Mouse (Mus musculus) liver, embryonic 14.5 days (tissue): Measurements from ENCODE around the gene Vasp. TPM values are rescaled to one million over a fixed set of nuclear protein-coding genes. Genes with fewer than 3 reads are reported as not detected.
A peak's percentile ranks its signal among the peaks of the same experiment; 100 is the strongest.

Experiments used
- ATAC-seq: fragments of 200-750 bp; cut with Nextera tagmentation; 2 replicates; pipeline ENCODE4 v1.8.0; 2017; ENCODE audit warnings: moderate number of reproducible peaks, mild to moderate bottlenecking, moderate library complexity; ENCODE audit not compliant: insufficient read depth
- DNase-seq, 3 experiments: peaks; one replicate each; pipeline ENCODE4 v3.0.0-alpha.2; 2012 to 2013; ENCODE audit warnings: low read depth in 3 of 3, low spot score in 3 of 3
- H3K27ac ChIP-seq: fragments of 300-500 bp; sonication (generic); 2 replicates; pipeline ENCODE4 v1.5.1; 2014; ENCODE audit warnings: moderate library complexity, mild to moderate bottlenecking, control low read depth, inconsistent platforms
- H3K27me3 ChIP-seq: fragments of 300-500 bp; sonication (generic); 2 replicates; pipeline ENCODE4 v1.6.1; 2014; ENCODE audit warnings: mild to moderate bottlenecking, low read length, moderate library complexity; ENCODE audit not compliant: control insufficient read depth, insufficient read depth
- H3K36me3 ChIP-seq: fragments of 300-500 bp; sonication (generic); replicated peaks from 2 replicates; pipeline ENCODE4 v1.6.1; 2014; ENCODE audit warnings: low read depth; ENCODE audit not compliant: control insufficient read depth, insufficient read depth
- H3K4me1 ChIP-seq, 2 experiments: fragments of 200-500 bp in 1 of 2; fragments of 300-500 bp in 1 of 2; sonication (generic) in 1 of 2; replicated peaks; 2 replicates each; pipeline ENCODE4 v1.6.1; 2012 to 2014; ENCODE audit warnings: antibody characterized with exemption in 1 of 2, inconsistent platforms in 1 of 2, low read length in 1 of 2; ENCODE audit not compliant: control insufficient read depth in 2 of 2, insufficient read depth in 2 of 2
- H3K4me2 ChIP-seq: fragments of 300-500 bp; sonication (generic); 2 replicates; pipeline ENCODE4 v1.6.1; 2014; ENCODE audit warnings: low read depth, mild to moderate bottlenecking, control low read depth, moderate library complexity
- H3K4me3 ChIP-seq, 2 experiments: fragments of 200-500 bp in 1 of 2; fragments of 300-500 bp in 1 of 2; sonication (generic) in 1 of 2; 2 replicates each; pipeline ENCODE4 v1.5.1; 2012 to 2014; ENCODE audit warnings: low read depth in 2 of 2, low read length in 2 of 2, mild to moderate bottlenecking in 2 of 2, control low read depth in 1 of 2, inconsistent platforms in 1 of 2, moderate library complexity in 1 of 2; ENCODE audit not compliant: insufficient read depth in 1 of 2
- H3K9ac ChIP-seq: fragments of 300-500 bp; sonication (generic); replicated peaks from 2 replicates; pipeline ENCODE4 v1.6.1; 2014; ENCODE audit warnings: mild to moderate bottlenecking, control low read depth, moderate library complexity
- H3K9me3 ChIP-seq: fragments of 300-500 bp; sonication (generic); 2 replicates; pipeline ENCODE4 v1.6.1; 2016; ENCODE audit warnings: low read length, mixed read lengths; ENCODE audit not compliant: control insufficient read depth
- CTCF ChIP-seq: IDR thresholded peaks from 2 replicates; pipeline ENCODE4 v1.5.1; 2016; ENCODE audit warnings: antibody characterized with exemption, low read depth, control low read depth
- EP300 ChIP-seq: IDR thresholded peaks from 2 replicates; pipeline ENCODE4 v1.6.1; 2016; ENCODE audit warnings: antibody characterized with exemption, low read depth
- WGBS: fragments of 180-500 bp; shearing (Covaris S2); extraction: QIAGEN DNeasy Blood & Tissue Kit; methylation state at CpG from one replicate; pipeline ENCODE4 v1.1.7; 2014; ENCODE audit not compliant: insufficient replicate concordance; 5-methylcytosine and 5-hydroxymethylcytosine counted together
- polyA plus RNA-seq, 2 experiments: library from polyadenylated mRNA; depleted of rRNA in 1 of 2; stranded (reverse) in 1 of 2; unstranded in 1 of 2; fragments of >200 nt; fragmentation: Nextera tagmentation in 1 of 2; extraction: Ambion mirVana in 1 of 2; gene quantifications; 2 replicates each; pipeline versions ENCODE4 v1.2.1 to v1.2.3; 2012 to 2014

Vasp gene
- polyA plus RNA-seq, 2 experiments, result 25.5 to 39.9 TPM

DNA sequence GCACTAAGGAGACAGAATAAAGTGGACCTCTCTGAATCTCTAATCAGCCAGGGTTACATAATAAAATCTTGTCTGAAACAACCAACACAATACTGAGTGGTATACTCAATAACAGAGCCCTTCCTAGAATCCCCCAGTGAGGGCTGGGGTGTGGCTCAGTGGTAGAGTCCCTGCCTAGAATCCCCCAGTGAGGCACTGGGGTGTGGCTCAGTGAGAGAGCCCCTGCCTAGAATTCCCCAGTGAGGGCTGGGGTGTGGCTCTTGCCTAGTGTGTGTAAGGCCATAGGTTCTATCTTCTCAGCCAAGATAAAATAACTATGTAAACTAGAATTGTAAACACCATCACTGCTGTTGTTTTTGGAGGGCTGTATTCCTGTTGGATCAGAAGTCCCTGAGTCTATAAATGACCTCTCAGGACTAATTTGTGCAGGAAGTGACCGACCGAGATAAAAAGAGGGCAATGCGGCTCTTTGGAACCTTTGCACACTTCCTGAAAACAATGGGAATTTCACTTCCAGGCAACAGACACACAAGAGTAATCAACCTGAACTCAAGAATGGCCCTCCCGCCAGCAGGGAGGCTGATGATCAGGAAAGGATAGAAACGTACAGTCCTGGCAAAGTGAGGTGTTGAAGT lies 60.5 kb downstream of the Vasp start:
- no peak overlapping the region for H3K4me3 ChIP-seq
- H3K36me3 ChIP-seq, result no peaks in the 10 kb centered on the region
- no peak overlapping the region for H3K27ac ChIP-seq
- H3K27me3 ChIP-seq, result peaks cover 34% of the 10 kb centered on the region
- H3K4me2 ChIP-seq, result no peak overlapping the region
- TF ChIP-seq EP300, result no peak
- no peak for TF ChIP-seq CTCF
- no peaks in the 10 kb centered on the region; a peak in 1 of 4 replicates for H3K4me1 ChIP-seq
- ATAC-seq, result no peak
- H3K9me3 ChIP-seq, result no peaks in the 10 kb centered on the region; the same call in 1 of the 2 replicates
- H3K9ac ChIP-seq, result no peak overlapping the region
- no peak for DNase-seq
- WGBS, result 43% methylated on average over 5 of the region's 5 CpGs

DNA sequence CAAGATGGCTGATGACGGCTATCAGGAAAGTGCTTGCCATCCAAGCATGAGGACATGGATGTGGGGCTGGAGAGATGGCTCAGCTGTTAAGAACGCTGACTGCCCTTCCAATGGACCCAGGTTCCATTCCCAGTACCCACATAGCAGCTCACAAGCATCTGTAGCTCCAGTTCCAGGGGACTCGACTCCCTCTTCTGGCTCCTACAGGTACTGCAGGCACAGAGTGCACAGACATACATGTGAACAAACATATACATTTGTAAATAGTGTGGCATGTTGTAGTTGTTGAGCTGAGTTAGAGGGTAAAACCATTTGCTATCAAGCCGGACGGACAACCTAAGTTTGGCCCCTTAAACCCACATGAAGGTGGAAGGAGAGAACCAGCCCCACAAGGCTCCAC lies 61.6 kb downstream of the Vasp start:
- no peak for TF ChIP-seq EP300
- TF ChIP-seq CTCF, result peak; percentile 70
- Histone ChIP-seq H3K4me1 (no peaks in the 10 kb centered on the region; a peak in 1 of 4 replicates), H3K27me3 (peaks cover 31% of the 10 kb centered on the region), H3K9me3 (no peaks in the 10 kb centered on the region; the same call in 1 of the 2 replicates), H3K27ac (no peak overlapping the region), H3K36me3 (no peaks in the 10 kb centered on the region), H3K9ac (no peak overlapping the region), H3K4me2 (no peak overlapping the region), H3K4me3 (no peak overlapping the region)
- 68% methylated on average over 5 of the region's 5 CpGs for WGBS
- ATAC-seq, result no peak
- no peak for DNase-seq

DNA sequence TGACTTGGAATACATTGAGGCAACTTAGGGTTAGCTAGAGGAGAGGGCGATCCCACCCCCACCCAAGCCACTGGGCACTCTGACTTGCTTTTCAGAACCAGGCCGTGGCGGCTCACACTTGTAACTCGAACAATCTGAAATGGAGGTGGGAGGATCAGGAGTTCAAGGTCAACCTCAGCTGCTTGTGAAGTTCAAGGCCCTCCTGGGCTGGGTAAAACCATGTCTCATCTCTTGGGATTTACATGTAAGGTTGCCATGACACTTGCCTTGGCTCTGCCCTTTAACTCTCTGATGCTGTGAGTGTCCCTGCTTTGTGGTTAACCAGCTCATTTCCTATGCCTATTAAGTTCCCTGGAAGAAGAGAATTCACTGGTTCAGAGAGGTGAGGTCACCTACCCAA lies 62.1 kb downstream of the Vasp start:
- ATAC-seq (no peak), DNase-seq (no peak)
- Histone ChIP-seq H3K9me3 (no peaks in the 10 kb centered on the region; the same call in 1 of the 2 replicates), H3K36me3 (no peaks in the 10 kb centered on the region), H3K4me3 (no peak overlapping the region), H3K27me3 (peaks cover 28% of the 10 kb centered on the region), H3K9ac (no peak overlapping the region), H3K4me2 (no peak overlapping the region), H3K27ac (no peak overlapping the region), H3K4me1 (no peaks in the 10 kb centered on the region; a peak in 1 of 4 replicates)
- no peak for TF ChIP-seq CTCF
- no peak for TF ChIP-seq EP300
- 65% methylated on average over 4 of the region's 4 CpGs for WGBS

DNA sequence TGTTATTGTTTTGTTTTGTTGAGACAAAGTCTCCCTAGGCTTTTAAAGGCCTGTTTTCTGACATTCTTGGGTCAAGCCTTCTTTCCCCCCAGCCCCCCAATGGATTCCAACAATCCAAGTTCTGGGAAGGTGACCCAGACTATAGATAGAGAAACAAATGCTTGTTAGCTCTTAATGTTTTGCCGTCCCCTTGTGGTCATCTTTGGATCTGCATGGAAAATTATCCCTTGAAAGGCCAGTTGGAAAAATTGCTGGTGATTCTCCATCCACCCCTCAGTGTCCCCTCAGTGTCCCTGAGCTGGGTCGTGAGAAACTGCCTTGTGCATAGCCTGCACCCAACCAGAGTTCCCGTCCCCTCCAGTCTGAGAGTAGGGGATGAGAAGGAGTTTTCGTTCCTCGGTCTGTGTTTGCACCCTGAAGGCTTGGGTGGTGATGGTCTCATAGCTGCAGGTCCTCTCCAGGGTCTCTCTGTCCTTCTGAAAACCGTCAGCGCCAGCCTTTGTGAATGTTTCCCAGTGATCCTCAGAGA lies 62.6 kb downstream of the Vasp start:
- Histone ChIP-seq H3K36me3 (no peaks in the 10 kb centered on the region), H3K4me1 (no peaks in the 10 kb centered on the region; a peak in 1 of 4 replicates), H3K27ac (no peak overlapping the region), H3K27me3 (peaks cover 25% of the 10 kb centered on the region), H3K9ac (no peak overlapping the region), H3K4me3 (no peak overlapping the region), H3K9me3 (no peaks in the 10 kb centered on the region; the same call in 1 of the 2 replicates), H3K4me2 (no peak overlapping the region)
- DNase-seq (peak in 1 of 3 experiments; percentile 24), ATAC-seq (no peak)
- 43% methylated on average over 7 of the region's 7 CpGs for WGBS
- TF ChIP-seq CTCF (peak; percentile 76), EP300 (no peak)

DNA sequence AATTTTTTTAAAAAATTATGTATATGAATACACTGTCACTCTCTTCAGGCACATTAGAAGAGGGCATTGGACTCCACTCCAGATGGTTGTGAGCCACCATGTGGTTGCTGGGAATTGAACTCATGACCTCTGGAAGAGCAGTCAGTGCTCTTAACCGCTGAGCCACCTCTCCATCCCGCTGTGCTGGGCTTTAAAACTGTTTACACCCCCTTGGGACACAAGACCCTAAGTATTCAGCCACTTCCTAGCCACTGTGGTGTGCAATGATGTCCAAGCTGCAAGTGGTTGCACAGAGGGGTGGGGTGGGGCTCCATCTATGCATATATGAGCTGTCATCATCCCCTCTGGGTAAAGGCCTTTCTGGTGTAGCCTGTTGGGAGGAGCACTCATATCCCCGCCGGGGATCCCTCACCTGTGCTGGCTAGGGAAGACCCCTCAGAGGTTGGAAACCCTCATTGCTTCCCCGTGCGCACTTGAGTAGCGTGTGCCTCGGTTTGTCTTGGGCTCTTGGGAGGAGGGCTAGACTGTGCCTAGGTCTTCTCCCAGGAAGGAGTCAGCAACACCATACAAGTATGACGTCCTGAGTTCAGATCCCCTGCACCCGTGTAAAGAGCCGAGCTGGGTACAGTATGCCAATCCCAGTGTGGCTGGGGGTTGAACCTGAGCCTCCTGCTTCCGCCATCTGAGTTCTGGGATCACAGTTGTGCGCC lies 63.3 kb downstream of the Vasp start:
- Histone ChIP-seq H3K4me2 (no peak overlapping the region), H3K27me3 (peaks cover 21% of the 10 kb centered on the region), H3K36me3 (no peaks in the 10 kb centered on the region), H3K27ac (no peak overlapping the region), H3K4me1 (no peaks in the 10 kb centered on the region; a peak in 1 of 4 replicates), H3K4me3 (no peak overlapping the region), H3K9me3 (no peaks in the 10 kb centered on the region; the same call in 1 of the 2 replicates), H3K9ac (no peak overlapping the region)
- no peak for ATAC-seq
- TF ChIP-seq CTCF, result no peak
- no peak for TF ChIP-seq EP300
- WGBS, result 66% methylated on average over 13 of the region's 13 CpGs
- DNase-seq, result no peak

Other genes with a start within 250 kb of the Vasp start
- 12.2 and 13.9 TPM in 2 replicates for gene Foxa3, start 248.3 kb downstream of the Vasp start, polyA plus RNA-seq (2012; rRNA removed)
- 25.7 and 26.5 TPM in 2 replicates for gene Foxa3, start 248.3 kb downstream of the Vasp start, polyA plus RNA-seq (2014; fragmentation: Nextera tagmentation; extraction: Ambion mirVana)
- 27.3 and 29.1 TPM in 2 replicates for gene Sympk, start 247.4 kb downstream of the Vasp start, polyA plus RNA-seq (2012; rRNA removed)
- gene Sympk, start 247.4 kb downstream of the Vasp start, polyA plus RNA-seq (2014; fragmentation: Nextera tagmentation; extraction: Ambion mirVana), result 10.7 and 11.8 TPM in 2 replicates
- gene Rsph6a, start 217.1 kb downstream of the Vasp start, polyA plus RNA-seq (2012; rRNA removed), result not detected in 2 replicates
- not detected in 2 replicates for gene Rsph6a, start 217.1 kb downstream of the Vasp start, polyA plus RNA-seq (2014; fragmentation: Nextera tagmentation; extraction: Ambion mirVana)
- 18.1 and 20.2 TPM in 2 replicates for gene Dmwd, start 195.6 kb downstream of the Vasp start, polyA plus RNA-seq (2012; rRNA removed)
- 3.5 and 3.7 TPM in 2 replicates for gene Dmwd, start 195.6 kb downstream of the Vasp start, polyA plus RNA-seq (2014; fragmentation: Nextera tagmentation; extraction: Ambion mirVana)
- 17.9 and 20.7 TPM in 2 replicates for gene Dmpk, start 188.0 kb downstream of the Vasp start, polyA plus RNA-seq (2012; rRNA removed)
- 8.3 and 10.6 TPM in 2 replicates for gene Dmpk, start 188.0 kb downstream of the Vasp start, polyA plus RNA-seq (2014; fragmentation: Nextera tagmentation; extraction: Ambion mirVana)
- gene Six5, start 177.2 kb downstream of the Vasp start, polyA plus RNA-seq (2012; rRNA removed), result 3.3 and 4.3 TPM in 2 replicates
- 0.60 and 1.3 TPM in 2 replicates for gene Six5, start 177.2 kb downstream of the Vasp start, polyA plus RNA-seq (2014; fragmentation: Nextera tagmentation; extraction: Ambion mirVana)
- gene Gm4969, start 153.4 kb downstream of the Vasp start, polyA plus RNA-seq (2012; rRNA removed), result 0.14 and 0.25 TPM in 2 replicates
- 0.16 and 0.22 TPM in 2 replicates for gene Gm4969, start 153.4 kb downstream of the Vasp start, polyA plus RNA-seq (2014; fragmentation: Nextera tagmentation; extraction: Ambion mirVana)
- gene Fbxo46, start 152.0 kb downstream of the Vasp start, polyA plus RNA-seq (2012; rRNA removed), result 2.0 and 2.6 TPM in 2 replicates
- gene Fbxo46, start 152.0 kb downstream of the Vasp start, polyA plus RNA-seq (2014; fragmentation: Nextera tagmentation; extraction: Ambion mirVana), result 2.6 and 3.0 TPM in 2 replicates
- 2.2 and 2.3 TPM in 2 replicates for gene Qpctl, start 122.5 kb downstream of the Vasp start, polyA plus RNA-seq (2012; rRNA removed)
- gene Qpctl, start 122.5 kb downstream of the Vasp start, polyA plus RNA-seq (2014; fragmentation: Nextera tagmentation; extraction: Ambion mirVana), result 2.3 and 3.0 TPM in 2 replicates
- gene Snrpd2, start 122.1 kb downstream of the Vasp start, polyA plus RNA-seq (2012; rRNA removed), result 40.7 and 67.5 TPM in 2 replicates
- 75.3 and 76.0 TPM in 2 replicates for gene Snrpd2, start 122.1 kb downstream of the Vasp start, polyA plus RNA-seq (2014; fragmentation: Nextera tagmentation; extraction: Ambion mirVana)
- 0.05 and 0.16 TPM in 2 replicates for gene Gipr, start 105.7 kb downstream of the Vasp start, polyA plus RNA-seq (2012; rRNA removed)
- 0.10 TPM in 1 of 2 replicates, not detected in the other for gene Gipr, start 105.7 kb downstream of the Vasp start, polyA plus RNA-seq (2014; fragmentation: Nextera tagmentation; extraction: Ambion mirVana)
- 6.1 and 7.3 TPM in 2 replicates for gene Eml2, start 95.4 kb downstream of the Vasp start, polyA plus RNA-seq (2012; rRNA removed)
- 0.98 and 1.3 TPM in 2 replicates for gene Eml2, start 95.4 kb downstream of the Vasp start, polyA plus RNA-seq (2014; fragmentation: Nextera tagmentation; extraction: Ambion mirVana)
- 0.35 and 0.53 TPM in 2 replicates for gene Gpr4, start 59.3 kb downstream of the Vasp start, polyA plus RNA-seq (2012; rRNA removed)
- 0.10 and 0.23 TPM in 2 replicates for gene Gpr4, start 59.3 kb downstream of the Vasp start, polyA plus RNA-seq (2014; fragmentation: Nextera tagmentation; extraction: Ambion mirVana)
- 8.3 and 9.1 TPM in 2 replicates for gene Opa3, start 43.5 kb downstream of the Vasp start, polyA plus RNA-seq (2012; rRNA removed)
- gene Opa3, start 43.5 kb downstream of the Vasp start, polyA plus RNA-seq (2014; fragmentation: Nextera tagmentation; extraction: Ambion mirVana), result 12.8 and 14.6 TPM in 2 replicates
- 0.04 TPM in 1 of 2 replicates, not detected in the other for gene Ppm1n, start 8.2 kb upstream of the Vasp start, polyA plus RNA-seq (2012; rRNA removed)
- not detected in 2 replicates for gene Ppm1n, start 8.2 kb upstream of the Vasp start, polyA plus RNA-seq (2014; fragmentation: Nextera tagmentation; extraction: Ambion mirVana)
- gene Rtn2, start 10.8 kb upstream of the Vasp start, polyA plus RNA-seq (2012; rRNA removed), result 2.9 and 4.1 TPM in 2 replicates
- gene Rtn2, start 10.8 kb upstream of the Vasp start, polyA plus RNA-seq (2014; fragmentation: Nextera tagmentation; extraction: Ambion mirVana), result 2.6 and 3.0 TPM in 2 replicates
- gene Fosb, start 38.2 kb upstream of the Vasp start, polyA plus RNA-seq (2012; rRNA removed), result 0.03 and 0.04 TPM in 2 replicates
- not detected in 2 replicates for gene Fosb, start 38.2 kb upstream of the Vasp start, polyA plus RNA-seq (2014; fragmentation: Nextera tagmentation; extraction: Ambion mirVana)
- 8.5 and 9.8 TPM in 2 replicates for gene Ercc1, start 73.0 kb upstream of the Vasp start, polyA plus RNA-seq (2012; rRNA removed)
- gene Ercc1, start 73.0 kb upstream of the Vasp start, polyA plus RNA-seq (2014; fragmentation: Nextera tagmentation; extraction: Ambion mirVana), result 15.7 and 19.2 TPM in 2 replicates
- 4.5 and 6.7 TPM in 2 replicates for gene Cd3eap, start 87.7 kb upstream of the Vasp start, polyA plus RNA-seq (2012; rRNA removed)
- 7.2 and 7.8 TPM in 2 replicates for gene Cd3eap, start 87.7 kb upstream of the Vasp start, polyA plus RNA-seq (2014; fragmentation: Nextera tagmentation; extraction: Ambion mirVana)
- gene Ppp1r13l, start 87.9 kb upstream of the Vasp start, polyA plus RNA-seq (2012; rRNA removed), result 2.3 TPM in 2 replicates
- gene Ppp1r13l, start 87.9 kb upstream of the Vasp start, polyA plus RNA-seq (2014; fragmentation: Nextera tagmentation; extraction: Ambion mirVana), result 0.65 and 1.0 TPM in 2 replicates
- gene Ercc2, start 110.2 kb upstream of the Vasp start, polyA plus RNA-seq (2012; rRNA removed), result 11.7 and 12.3 TPM in 2 replicates
- 4.6 and 5.5 TPM in 2 replicates for gene Ercc2, start 110.2 kb upstream of the Vasp start, polyA plus RNA-seq (2014; fragmentation: Nextera tagmentation; extraction: Ambion mirVana)
- 0.18 and 0.21 TPM in 2 replicates for gene Klc3, start 132.3 kb upstream of the Vasp start, polyA plus RNA-seq (2012; rRNA removed)
- gene Klc3, start 132.3 kb upstream of the Vasp start, polyA plus RNA-seq (2014; fragmentation: Nextera tagmentation; extraction: Ambion mirVana), result 0.13 and 0.58 TPM in 2 replicates
- 0.12 and 0.14 TPM in 2 replicates for gene Ckm, start 133.0 kb upstream of the Vasp start, polyA plus RNA-seq (2012; rRNA removed)
- gene Ckm, start 133.0 kb upstream of the Vasp start, polyA plus RNA-seq (2014; fragmentation: Nextera tagmentation; extraction: Ambion mirVana), result 0.11 and 0.19 TPM in 2 replicates
- gene Mark4, start 187.0 kb upstream of the Vasp start, polyA plus RNA-seq (2012; rRNA removed), result 2.4 and 2.5 TPM in 2 replicates
- gene Mark4, start 187.0 kb upstream of the Vasp start, polyA plus RNA-seq (2014; fragmentation: Nextera tagmentation; extraction: Ambion mirVana), result 0.80 and 2.5 TPM in 2 replicates
- 1.7 and 1.9 TPM in 2 replicates for gene Exoc3l2, start 191.5 kb upstream of the Vasp start, polyA plus RNA-seq (2012; rRNA removed)
- gene Exoc3l2, start 191.5 kb upstream of the Vasp start, polyA plus RNA-seq (2014; fragmentation: Nextera tagmentation; extraction: Ambion mirVana), result 0.48 and 0.78 TPM in 2 replicates
- gene Bloc1s3, start 236.6 kb upstream of the Vasp start, polyA plus RNA-seq (2012; rRNA removed), result 2.0 and 2.7 TPM in 2 replicates
- gene Bloc1s3, start 236.6 kb upstream of the Vasp start, polyA plus RNA-seq (2014; fragmentation: Nextera tagmentation; extraction: Ambion mirVana), result 0.39 and 0.56 TPM in 2 replicates
- gene Trappc6a, start 236.6 kb upstream of the Vasp start, polyA plus RNA-seq (2012; rRNA removed), result 24.1 and 28.1 TPM in 2 replicates
- gene Trappc6a, start 236.6 kb upstream of the Vasp start, polyA plus RNA-seq (2014; fragmentation: Nextera tagmentation; extraction: Ambion mirVana), result 40.0 and 40.2 TPM in 2 replicates
- gene Nkpd1, start 246.0 kb upstream of the Vasp start, polyA plus RNA-seq (2012; rRNA removed), result 0.01 and 0.04 TPM in 2 replicates
- not detected in 2 replicates for gene Nkpd1, start 246.0 kb upstream of the Vasp start, polyA plus RNA-seq (2014; fragmentation: Nextera tagmentation; extraction: Ambion mirVana)